Mouse (Mus musculus): ENCODE measurements around the gene Mthfd1l. TPM values are rescaled to one million over a fixed set of nuclear protein-coding genes. Genes with fewer than 3 reads are reported as not detected.
A peak's percentile ranks its signal among the peaks of the same experiment; 100 is the strongest.

Gene Mthfd1l
- polyA plus RNA-seq, 1 experiment, result 15.5 TPM

DNA sequence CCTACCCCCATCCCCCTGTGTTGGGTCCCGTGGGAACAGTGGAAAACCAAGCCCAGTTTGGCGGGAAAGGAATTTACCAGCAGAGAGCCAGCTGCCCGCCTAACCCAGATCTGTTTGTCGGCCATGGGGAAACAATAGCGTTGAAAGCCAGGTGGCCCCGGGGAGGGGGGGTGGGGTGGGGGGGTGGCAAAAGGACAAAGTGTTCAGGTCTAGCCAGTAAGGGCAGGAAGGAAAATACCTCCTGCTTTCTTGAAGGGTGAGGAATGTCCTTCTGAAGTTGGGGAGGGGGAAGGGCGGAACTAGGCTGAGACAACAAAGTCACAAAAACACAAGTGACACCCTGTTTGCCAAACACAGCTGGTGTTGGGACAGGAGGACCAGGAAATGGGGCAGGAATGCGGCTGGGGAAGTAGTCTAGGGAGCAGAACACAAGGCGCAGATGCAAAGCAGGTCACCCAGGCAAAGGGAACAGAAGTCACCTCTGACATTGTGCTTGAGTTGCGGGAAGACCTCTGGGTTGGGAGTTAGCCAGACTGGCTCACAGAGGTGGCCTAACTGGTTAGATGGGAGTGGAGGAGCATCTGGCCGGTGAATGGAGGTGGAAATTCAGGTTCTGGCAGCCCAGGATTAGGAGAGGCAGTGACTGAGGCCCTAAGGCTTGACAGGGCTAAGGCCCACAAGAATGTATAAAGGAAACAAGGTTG is 31.7 kb upstream of the Mthfd1l start:
- Histone ChIP-seq H3K4me3 (replicated peaks; ENCODE audit: control insufficient read depth, low read depth, low read length) (no peak overlapping the region), H3K4me1 (ENCODE audit: control insufficient read depth, insufficient read depth, low read length) (no peaks in the 10 kb centered on the region; the same call in 1 of the 2 replicates), H3K27ac (ENCODE audit: control insufficient read depth, insufficient read depth, low read depth, low read length, poor library complexity) (no peak overlapping the region)
- TF ChIP-seq CTCF (IDR thresholded peaks at IDR 0.05; ENCODE audit: control insufficient read depth, insufficient read depth, low read length) (no peak), POLR2A (IDR thresholded peaks at IDR 0.05; ENCODE audit: borderline replicate concordance, control insufficient read depth, low read depth, low read length) (no peak)
- 72% methylated on average over 11 of the region's 11 CpGs for WGBS

DNA sequence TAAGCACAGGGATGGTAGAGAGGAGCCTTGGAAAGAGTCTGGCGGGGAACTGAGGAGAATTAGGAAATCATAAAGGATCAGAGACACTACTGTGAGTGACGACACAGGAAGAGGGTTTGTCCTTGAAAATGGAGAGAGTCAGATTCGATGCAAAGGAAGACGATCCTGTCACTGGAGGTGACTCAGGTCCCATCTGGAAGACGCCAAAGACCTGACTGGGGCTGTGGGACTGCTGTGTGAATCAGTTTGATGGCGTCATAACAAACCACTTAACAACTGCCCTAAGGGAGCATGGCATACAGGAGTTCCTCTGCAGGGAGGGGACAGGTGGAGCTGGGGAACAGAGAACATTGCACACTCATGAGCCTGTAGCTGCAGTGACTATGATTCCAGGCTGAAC is 30.6 kb upstream of the Mthfd1l start:
- TF ChIP-seq CTCF (IDR thresholded peaks at IDR 0.05; ENCODE audit: control insufficient read depth, insufficient read depth, low read length) (no peak), POLR2A (IDR thresholded peaks at IDR 0.05; ENCODE audit: borderline replicate concordance, control insufficient read depth, low read depth, low read length) (no peak)
- Histone ChIP-seq H3K4me1 (ENCODE audit: control insufficient read depth, insufficient read depth, low read length) (no peaks in the 10 kb centered on the region; the same call in 1 of the 2 replicates), H3K4me3 (replicated peaks; ENCODE audit: control insufficient read depth, low read depth, low read length) (no peak overlapping the region), H3K27ac (ENCODE audit: control insufficient read depth, insufficient read depth, low read depth, low read length, poor library complexity) (no peak overlapping the region)
- 37% methylated on average over 6 of the region's 6 CpGs for WGBS

DNA sequence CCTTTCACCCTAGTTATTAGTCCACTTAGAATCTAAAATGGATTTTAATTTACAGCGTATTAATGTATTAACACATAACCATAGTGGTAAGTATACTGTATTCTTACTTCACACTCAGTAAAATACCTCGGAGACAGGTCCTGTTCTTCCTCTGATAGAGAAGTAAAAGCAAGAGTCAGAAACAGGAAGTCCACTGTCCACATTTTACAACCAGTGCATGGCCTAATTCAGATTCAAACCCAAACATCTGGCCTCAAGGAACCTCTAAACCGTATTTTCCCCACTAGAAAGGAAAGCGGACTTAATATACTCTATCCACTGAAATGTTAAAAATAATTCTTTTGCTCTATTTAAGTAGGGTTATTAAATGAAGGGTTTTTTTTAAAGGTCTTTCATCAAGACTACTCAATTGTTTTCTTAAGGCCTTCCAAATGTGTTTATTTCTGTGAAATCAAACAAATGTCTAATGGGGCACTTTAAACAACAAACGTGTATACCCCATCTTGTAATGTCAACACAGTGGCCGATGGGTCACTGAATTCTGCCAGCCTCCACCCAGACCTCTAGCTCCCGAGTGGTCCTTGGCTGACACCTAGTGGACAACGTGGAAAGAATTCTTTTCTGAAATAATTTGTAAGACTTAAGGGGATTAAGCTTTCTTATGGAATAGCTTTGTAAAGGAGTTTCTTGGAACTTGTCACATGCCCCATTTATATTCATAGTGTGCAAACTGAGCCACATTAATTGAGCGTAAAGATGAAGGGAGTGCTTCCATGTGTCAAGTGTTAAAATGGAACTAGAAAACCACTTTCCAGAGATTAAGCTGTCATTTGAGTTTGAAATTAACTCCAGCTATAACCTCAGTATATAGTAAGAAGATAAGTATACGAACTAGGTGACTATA is 29.2 kb upstream of the Mthfd1l start:
- TF ChIP-seq POLR2A (IDR thresholded peaks at IDR 0.05; ENCODE audit: borderline replicate concordance, control insufficient read depth, low read depth, low read length) (no peak), CTCF (IDR thresholded peaks at IDR 0.05; ENCODE audit: control insufficient read depth, insufficient read depth, low read length) (peak; percentile 85)
- 17% methylated on average over 10 of the region's 10 CpGs for WGBS
- no peak overlapping the region for H3K4me3 ChIP-seq (replicated peaks; ENCODE audit: control insufficient read depth, low read depth, low read length)
- no peak overlapping the region for H3K27ac ChIP-seq (ENCODE audit: control insufficient read depth, insufficient read depth, low read depth, low read length, poor library complexity)
- H3K4me1 ChIP-seq (ENCODE audit: control insufficient read depth, insufficient read depth, low read length), result no peaks in the 10 kb centered on the region; the same call in 1 of the 2 replicates

DNA sequence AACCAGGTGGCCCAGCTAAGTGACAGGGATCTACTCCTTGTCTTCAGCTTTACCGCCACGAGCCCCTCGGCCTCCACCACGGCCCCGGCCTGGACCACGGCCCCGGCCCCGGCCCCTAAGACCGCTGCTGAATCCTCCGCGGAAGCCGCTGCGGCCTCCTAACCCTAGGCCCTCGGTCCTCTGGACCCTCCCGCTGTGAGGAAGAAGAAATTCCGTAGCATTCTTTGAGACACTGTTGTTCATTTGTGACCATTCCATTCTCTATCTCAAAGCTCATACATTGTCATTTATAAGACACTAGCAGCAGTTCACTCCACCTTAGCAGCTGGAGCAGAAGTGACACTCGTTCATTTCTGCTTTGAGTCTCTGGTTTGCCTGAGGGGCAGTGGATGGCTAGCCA is 26.0 kb upstream of the Mthfd1l start:
- Histone ChIP-seq H3K4me3 (replicated peaks; ENCODE audit: control insufficient read depth, low read depth, low read length) (no peak overlapping the region), H3K27ac (ENCODE audit: control insufficient read depth, insufficient read depth, low read depth, low read length, poor library complexity) (no peak overlapping the region), H3K4me1 (ENCODE audit: control insufficient read depth, insufficient read depth, low read length) (no peaks in the 10 kb centered on the region; the same call in 1 of the 2 replicates)
- 88% methylated on average over 17 of the region's 17 CpGs for WGBS
- TF ChIP-seq CTCF (IDR thresholded peaks at IDR 0.05; ENCODE audit: control insufficient read depth, insufficient read depth, low read length), result no peak

DNA sequence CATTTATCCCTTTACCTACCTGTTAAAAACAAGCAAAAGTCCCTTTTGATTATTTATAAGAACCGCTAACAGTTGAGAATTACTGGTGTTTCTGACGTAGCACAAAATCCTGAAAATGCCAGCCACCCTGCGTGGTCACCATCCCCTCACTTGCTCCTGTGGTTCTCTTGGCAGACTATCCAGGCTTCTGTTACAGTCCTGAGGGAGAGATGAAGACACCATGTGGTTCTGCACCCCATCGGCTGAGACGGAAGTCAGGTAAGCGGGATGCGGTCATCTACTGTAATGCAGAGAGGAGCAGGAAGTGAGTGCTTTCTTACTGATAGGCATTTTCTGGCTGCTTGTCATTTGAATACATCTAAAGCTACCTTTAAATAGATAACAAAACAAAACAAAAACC is 25.6 kb upstream of the Mthfd1l start:
- no peak for TF ChIP-seq CTCF (IDR thresholded peaks at IDR 0.05; ENCODE audit: control insufficient read depth, insufficient read depth, low read length)
- TF ChIP-seq POLR2A (IDR thresholded peaks at IDR 0.05; ENCODE audit: borderline replicate concordance, control insufficient read depth, low read depth, low read length), result no peak
- Histone ChIP-seq H3K4me3 (replicated peaks; ENCODE audit: control insufficient read depth, low read depth, low read length) (no peak overlapping the region), H3K27ac (ENCODE audit: control insufficient read depth, insufficient read depth, low read depth, low read length, poor library complexity) (no peak overlapping the region), H3K4me1 (ENCODE audit: control insufficient read depth, insufficient read depth, low read length) (no peaks in the 10 kb centered on the region; the same call in 1 of the 2 replicates)
- 83% methylated on average over 7 of the region's 7 CpGs for WGBS

DNA sequence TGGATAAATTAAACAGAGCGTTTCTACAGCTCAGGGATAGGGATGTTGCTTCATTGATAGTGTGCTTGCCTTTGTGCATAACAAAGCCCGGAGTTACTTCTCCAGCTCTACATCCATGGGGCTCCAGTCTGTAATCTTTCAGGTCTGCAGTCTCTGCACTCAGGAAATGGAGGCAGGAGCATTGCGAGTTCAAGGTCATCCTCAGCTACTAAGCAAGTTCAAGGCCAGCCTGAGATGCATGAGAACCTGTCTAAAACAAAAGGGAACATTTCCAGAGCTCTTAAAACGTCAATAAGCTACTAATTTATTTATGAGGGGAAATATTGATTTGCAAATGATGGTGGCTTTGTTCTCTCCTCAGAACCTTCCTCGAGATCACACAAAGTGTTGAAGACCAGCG is 23.6 kb upstream of the Mthfd1l start:
- Histone ChIP-seq H3K27ac (ENCODE audit: control insufficient read depth, insufficient read depth, low read depth, low read length, poor library complexity) (no peak overlapping the region), H3K4me3 (replicated peaks; ENCODE audit: control insufficient read depth, low read depth, low read length) (no peak overlapping the region), H3K4me1 (ENCODE audit: control insufficient read depth, insufficient read depth, low read length) (no peaks in the 10 kb centered on the region)
- no peak for TF ChIP-seq CTCF (IDR thresholded peaks at IDR 0.05; ENCODE audit: control insufficient read depth, insufficient read depth, low read length)
- no peak for TF ChIP-seq POLR2A (IDR thresholded peaks at IDR 0.05; ENCODE audit: borderline replicate concordance, control insufficient read depth, low read depth, low read length)
- 79% methylated on average over 6 of the region's 6 CpGs for WGBS

DNA sequence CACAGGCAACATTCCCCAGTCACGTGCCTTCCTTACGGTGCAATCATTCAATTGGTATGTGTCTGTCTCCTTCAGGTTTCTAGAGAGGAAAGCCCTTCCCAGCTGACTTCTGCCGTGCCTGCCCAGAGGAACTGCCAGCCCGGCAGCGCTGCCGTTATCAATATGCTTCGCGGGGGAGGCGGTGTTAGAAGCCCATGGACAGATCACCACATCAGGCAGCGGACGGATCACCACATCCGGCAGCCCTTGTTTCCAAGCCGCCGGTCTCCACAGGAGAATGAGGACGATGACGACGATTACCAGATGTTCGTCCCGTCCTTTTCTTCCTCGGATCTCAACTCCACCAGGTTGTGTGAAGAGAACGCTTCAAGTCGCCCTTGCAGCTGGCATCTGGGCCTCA is 16.4 kb upstream of the Mthfd1l start:
- Histone ChIP-seq H3K4me1 (ENCODE audit: control insufficient read depth, insufficient read depth, low read length) (no peaks in the 10 kb centered on the region), H3K27ac (ENCODE audit: control insufficient read depth, insufficient read depth, low read depth, low read length, poor library complexity) (no peak overlapping the region), H3K4me3 (replicated peaks; ENCODE audit: control insufficient read depth, low read depth, low read length) (no peak overlapping the region)
- WGBS, result 90% methylated on average over 22 of the region's 22 CpGs
- TF ChIP-seq CTCF (IDR thresholded peaks at IDR 0.05; ENCODE audit: control insufficient read depth, insufficient read depth, low read length) (no peak), POLR2A (IDR thresholded peaks at IDR 0.05; ENCODE audit: borderline replicate concordance, control insufficient read depth, low read depth, low read length) (no peak)

DNA sequence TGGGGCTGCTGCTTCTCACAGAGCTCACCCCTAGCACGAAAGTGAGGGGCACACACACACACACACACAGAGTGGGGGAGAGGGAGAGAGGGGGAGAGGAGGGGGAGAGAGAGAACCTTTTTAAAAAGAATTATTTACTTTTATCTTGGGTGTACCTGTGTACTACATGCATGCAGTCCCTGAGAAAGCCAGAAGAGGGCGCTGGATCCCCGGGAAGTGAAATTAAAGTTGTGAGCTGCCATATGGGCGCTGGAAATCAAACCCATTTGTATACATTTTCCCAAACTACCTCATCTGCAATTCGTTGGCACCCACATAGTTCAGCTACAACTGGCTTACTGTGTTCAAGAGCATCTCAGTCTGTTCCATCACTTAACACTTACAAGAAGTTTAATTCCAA is 14.3 kb upstream of the Mthfd1l start:
- Histone ChIP-seq H3K4me1 (ENCODE audit: control insufficient read depth, insufficient read depth, low read length) (no peaks in the 10 kb centered on the region), H3K4me3 (replicated peaks; ENCODE audit: control insufficient read depth, low read depth, low read length) (no peak overlapping the region), H3K27ac (ENCODE audit: control insufficient read depth, insufficient read depth, low read depth, low read length, poor library complexity) (no peak overlapping the region)
- TF ChIP-seq POLR2A (IDR thresholded peaks at IDR 0.05; ENCODE audit: borderline replicate concordance, control insufficient read depth, low read depth, low read length) (no peak), CTCF (IDR thresholded peaks at IDR 0.05; ENCODE audit: control insufficient read depth, insufficient read depth, low read length) (no peak; the same call in 1 of the 2 replicates)
- WGBS, result 75% methylated on average over 5 of the region's 5 CpGs
